Mouse (Mus musculus) C2C12 (cell line): Measurements from ENCODE around the gene Nsun5.

Source experiments
- CTCF ChIP-seq: IDR thresholded peaks from one replicate; pipeline ENCODE4 v1.5.1; 2011; ENCODE audit not compliant: control insufficient read depth, insufficient read depth, insufficient read length
- USF1 ChIP-seq: IDR thresholded peaks from one replicate; pipeline ENCODE4 v1.6.1; 2011; ENCODE audit warnings: low read depth, mild to moderate bottlenecking, control low read depth, moderate library complexity

DNA sequence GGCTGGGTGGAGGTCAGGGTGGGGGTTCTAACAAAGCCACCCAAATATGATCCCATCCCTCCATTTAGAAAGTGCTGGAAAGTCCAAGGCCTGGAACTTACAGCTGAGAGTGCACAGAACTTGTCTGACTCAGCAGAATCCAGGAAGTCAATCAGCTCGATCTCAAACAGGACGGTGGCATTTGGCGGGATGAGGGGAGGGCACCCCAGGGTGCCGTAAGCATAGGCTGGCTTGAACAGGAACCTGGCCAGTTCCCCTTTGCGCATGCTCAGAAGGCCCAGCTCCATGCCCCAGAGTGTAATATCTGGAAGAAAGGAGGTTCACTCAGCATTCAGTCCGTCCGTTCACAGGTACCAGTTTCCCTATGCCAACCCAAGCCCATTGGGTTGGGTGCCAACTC, 23.8 kb upstream of the Nsun5 start:
- TF ChIP-seq USF1 (no peak), CTCF (no peak)
